Mouse (Mus musculus): Measurements from ENCODE around the gene Kcnh1.

The Kcnh1 gene

DNA sequence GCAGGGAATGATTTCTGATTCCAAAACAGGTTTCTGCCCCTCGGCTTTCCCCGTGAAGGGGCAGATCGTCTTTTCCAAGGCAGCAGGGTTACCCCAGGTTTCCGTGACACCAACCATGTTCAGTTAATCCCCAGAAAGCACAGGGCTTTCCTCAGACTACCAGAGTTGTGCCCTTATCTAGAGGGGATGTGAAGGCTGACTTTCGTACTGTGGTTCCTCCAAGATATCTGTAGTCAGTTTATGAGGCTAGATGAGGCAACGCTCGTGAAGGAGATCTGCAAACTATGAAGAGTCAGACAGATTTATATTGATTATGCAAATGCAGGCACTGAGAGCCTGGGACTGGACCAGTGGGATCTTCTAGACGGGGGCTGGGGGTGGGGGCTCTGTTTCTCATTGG lies 136.5 kb downstream of the Kcnh1 start:
- DNase-seq, result no peak

DNA sequence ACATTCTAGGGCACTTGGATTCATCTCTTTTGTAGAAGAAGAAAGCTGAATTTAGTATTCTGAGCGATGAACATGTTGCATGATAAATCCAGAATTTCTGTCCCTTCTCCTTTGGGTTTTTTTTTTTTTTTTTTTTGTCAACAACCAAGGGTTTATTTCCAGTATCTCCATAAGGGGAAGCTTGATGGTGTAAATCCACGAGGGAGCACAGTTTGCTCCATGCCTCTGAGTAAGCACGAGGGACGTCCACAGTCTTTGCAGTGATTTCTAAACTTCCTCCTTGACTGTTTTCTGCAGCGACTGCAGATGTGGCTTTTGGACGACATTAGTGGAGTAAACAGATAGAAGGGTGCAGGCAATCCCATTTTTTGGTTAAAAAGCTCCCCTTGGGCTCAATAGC lies 140.6 kb downstream of the Kcnh1 start:
- no peak for DNase-seq

- no peak for DNase-seq
Measured at GRCm38 (mm10) chr1:192336029-192336428, 145.5 kb downstream of the Kcnh1 start.

DNA sequence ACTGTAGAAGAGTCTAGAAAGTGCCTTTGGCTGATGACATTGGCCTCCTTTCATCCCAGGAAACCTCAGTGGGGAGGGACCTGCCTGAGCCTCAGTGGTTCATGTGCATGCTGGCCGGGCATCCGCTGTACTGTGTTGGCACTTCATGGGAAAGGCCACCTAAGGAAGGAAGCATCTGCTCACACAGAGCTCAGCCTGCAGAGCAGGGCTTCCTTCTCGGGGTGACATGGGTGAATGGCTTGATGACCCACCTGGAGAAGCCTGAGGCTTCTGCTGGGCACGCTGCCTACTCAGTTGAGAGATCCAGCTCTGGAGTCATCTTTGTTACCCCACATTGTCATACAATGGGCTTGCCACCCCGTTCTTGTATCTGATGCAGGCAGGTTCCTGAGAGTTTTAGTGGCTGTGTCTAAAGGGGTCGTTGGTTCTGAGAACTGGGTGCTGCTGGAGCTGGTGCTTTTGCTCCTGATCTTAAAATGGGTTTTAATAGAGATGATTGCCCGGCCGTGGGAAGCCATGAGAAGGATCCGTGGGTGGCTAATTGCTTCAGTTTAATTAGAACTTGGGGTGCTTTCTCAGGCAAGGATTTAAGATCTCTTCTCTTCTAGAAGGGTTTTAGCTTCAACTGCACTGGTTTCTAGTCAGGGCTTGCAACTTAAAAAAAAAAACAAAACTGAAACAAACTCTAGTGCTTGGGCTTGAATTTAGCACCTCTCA lies 148.9 kb downstream of the Kcnh1 start:
- peak; percentile 50 for DNase-seq

DNA sequence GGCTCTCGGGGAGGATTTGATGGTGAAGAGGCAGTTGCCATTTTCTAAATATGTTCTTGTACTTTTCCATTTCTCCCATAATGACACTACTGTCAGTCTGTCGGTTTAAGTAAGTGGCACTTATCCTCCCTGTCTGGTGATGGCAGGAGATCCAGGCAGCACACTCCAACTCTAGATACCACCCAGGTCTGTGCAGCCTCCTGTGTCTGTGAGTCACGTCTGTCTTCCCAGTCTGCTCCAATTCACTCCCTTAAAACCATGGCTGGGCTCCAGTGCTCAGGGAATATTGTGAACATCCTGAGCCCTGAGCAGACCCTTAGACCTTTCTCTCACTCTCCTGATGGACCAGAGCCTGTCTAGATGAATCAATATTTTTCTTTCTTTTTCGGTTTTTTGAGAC lies 151.2 kb downstream of the Kcnh1 start:
- DNase-seq, result no peak

DNA sequence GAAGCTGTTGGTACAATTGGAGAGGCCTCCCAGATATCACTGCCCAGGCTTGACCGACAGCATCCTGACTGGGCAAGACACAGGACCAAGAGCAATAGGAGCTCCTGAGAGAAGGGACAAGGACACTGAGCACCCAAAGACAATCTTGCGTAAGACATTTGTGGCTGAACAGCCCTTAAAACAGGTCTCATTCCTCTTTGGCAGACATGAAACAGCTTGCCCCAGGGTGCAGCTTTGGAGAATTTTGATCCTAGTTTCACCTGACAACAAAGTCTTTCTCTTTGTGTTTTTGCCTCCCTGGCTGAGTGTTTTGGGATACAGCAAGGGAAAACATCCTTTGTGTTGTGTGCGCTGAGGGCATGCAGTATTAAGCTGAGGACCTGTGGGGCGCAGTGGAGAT lies 153.4 kb downstream of the Kcnh1 start:
- no peak for DNase-seq

GRCm38 (mm10) chr1:192347327-192347726 lies 156.8 kb downstream of the Kcnh1 start:
- DNase-seq, result peak; percentile 43

- DNase-seq, result peak; percentile 53
Measured at GRCm38 (mm10) chr1:192356231-192356630, 165.7 kb downstream of the Kcnh1 start.

- DNase-seq, result no peak
Measured at GRCm38 (mm10) chr1:192359212-192359611, 168.6 kb downstream of the Kcnh1 start.

- DNase-seq, result no peak
Measured at GRCm38 (mm10) chr1:192368336-192368735, 177.8 kb downstream of the Kcnh1 start.

DNA sequence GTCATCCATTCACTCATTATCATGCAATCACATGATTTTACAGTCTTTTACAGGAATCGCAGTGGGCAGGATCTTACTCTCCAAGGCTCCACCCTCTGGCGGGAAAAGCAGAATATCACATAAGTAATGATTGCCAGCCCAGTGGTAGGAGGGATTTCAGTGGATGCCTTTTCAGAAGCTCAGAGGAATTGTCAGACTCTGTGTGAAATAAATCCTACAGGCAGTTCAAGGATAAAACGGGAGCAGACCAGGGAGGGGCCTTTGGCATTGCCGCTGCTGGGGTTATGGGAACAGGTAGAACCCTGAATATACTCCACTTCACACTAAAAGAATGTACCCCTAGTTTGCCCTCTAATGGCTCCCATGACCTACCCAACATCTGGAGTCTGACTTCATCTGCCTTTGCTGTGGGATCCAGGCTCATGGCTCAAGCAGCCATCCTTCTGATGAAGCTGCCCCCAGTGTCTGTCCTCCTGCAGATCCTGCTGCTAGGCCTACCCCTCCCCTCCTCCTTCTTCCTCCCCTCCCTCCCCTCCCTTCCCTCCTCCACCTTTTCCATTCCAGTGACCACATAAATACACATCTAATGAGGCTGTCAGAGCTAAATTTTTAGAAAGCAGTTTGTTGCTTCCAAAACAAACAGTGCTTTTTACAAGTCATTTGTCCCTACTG lies 181.5 kb downstream of the Kcnh1 start:
- DNase-seq, result no peak

- no peak for DNase-seq
Measured at GRCm38 (mm10) chr1:192378546-192379075, 188.0 kb downstream of the Kcnh1 start.

- DNase-seq, result peak; percentile 80
Measured at GRCm38 (mm10) chr1:192380596-192381041, 190.0 kb downstream of the Kcnh1 start.

DNA sequence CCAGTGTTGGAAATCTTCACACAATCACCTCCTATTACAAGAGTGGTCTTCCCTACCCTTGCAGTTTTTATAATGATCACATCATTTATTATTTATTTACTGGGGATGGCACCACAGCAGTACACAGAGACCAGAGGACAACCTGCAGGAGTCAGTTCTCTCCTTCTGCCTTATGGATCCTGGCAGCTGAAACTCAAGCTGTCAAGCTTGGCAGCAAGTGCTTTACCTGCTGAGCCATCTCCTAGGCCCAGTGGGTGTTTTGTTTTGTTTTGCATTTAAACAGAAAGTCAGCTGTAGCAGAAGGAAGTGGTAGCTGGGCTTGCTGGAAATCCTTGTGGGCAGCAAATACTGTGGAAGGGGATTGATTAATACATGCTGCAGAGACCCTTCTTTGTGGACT lies 197.1 kb downstream of the Kcnh1 start:
- peak; percentile 88 for DNase-seq

- DNase-seq, result no peak
Measured at GRCm38 (mm10) chr1:192391041-192391440, 200.5 kb downstream of the Kcnh1 start.

DNA sequence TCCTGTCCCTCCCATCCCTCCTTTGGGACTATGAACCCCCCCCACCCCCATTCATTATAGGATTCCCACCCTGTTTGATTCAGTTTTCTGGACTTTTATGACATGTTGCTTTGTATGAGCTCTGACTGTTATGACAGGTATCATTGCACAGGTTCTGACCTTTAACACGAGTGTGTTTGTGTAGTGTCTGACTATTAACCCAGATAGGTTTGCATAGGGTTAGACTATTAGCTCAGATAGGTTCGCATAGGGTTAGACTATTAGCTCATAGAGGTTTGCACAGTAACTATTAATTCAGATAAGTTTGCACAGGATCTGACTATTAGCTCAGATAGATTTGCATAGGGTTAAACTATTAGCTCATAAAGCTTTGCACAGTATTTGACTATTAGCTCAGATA lies 201.7 kb downstream of the Kcnh1 start:
- DNase-seq, result no peak

GRCm38 (mm10) chr1:192399667-192400490 lies 209.3 kb downstream of the Kcnh1 start:
- DNase-seq, result no peak

DNA sequence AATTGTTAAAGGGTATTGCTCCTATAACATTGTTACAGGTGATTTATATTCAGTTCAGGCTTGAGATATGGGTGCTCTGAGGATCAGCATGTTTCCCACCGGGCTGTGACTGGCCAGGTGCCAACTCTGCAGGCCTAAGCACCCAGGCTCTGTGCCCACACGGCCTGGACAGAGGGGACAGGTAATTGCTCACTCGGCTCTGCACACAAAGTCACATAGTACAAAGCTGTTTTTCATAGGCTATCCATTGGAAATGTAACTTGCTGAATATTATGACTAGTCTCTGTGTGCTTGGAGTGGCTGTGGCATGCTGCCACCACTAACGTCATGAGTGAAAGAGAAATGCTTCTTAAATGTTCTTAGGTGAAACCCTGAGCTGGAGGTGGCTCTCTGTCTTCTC lies 210.4 kb downstream of the Kcnh1 start:
- peak; percentile 58 for DNase-seq

GRCm38 (mm10) chr1:192402911-192403704 lies 212.5 kb downstream of the Kcnh1 start:
- no peak for DNase-seq

- no peak for DNase-seq
Measured at GRCm38 (mm10) chr1:192405136-192405535, 214.6 kb downstream of the Kcnh1 start.

DNA sequence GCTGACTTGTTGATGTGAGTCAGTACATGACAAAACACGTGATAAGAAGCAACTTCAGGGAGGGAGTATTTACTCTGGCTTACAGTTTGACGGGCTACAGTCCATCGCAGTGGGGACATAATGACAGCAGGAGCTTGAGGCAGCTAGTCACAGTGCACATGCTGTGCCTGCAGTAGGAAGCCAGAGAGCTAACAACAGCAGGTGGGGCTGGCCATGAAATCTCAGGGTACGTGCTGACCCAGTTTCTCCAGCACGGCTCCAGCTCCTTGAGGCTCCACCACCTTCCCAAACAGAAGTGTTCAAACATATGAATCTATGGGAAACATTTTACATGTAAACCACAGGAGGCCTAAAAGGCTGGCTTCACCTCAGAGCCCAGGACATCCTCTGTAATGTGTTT lies 216.0 kb downstream of the Kcnh1 start:
- DNase-seq, result no peak

- DNase-seq, result peak; percentile 53
Measured at GRCm38 (mm10) chr1:192415813-192416212, 225.2 kb downstream of the Kcnh1 start.
